Mouse (Mus musculus) liver, postnatal 0 days (tissue): ENCODE measurements around the gene Gpr108. TPM values are rescaled to one million over a fixed set of nuclear protein-coding genes. Genes with fewer than 3 reads are reported as not detected.

ENCODE experiments used
- ATAC-seq: fragments of 200-750 bp; cut with Nextera tagmentation; 2 replicates; pipeline ENCODE4 v1.8.0; 2017; ENCODE audit warnings: mild to moderate bottlenecking, moderate library complexity
- DNase-seq: peaks from one replicate; pipeline ENCODE4 v3.0.0-alpha.2; 2016
- H3K27ac ChIP-seq: fragments of 300-500 bp; sonication (generic); 2 replicates; pipeline ENCODE4 v1.5.1; 2014; ENCODE audit warnings: antibody characterized with exemption, moderate library complexity, mild to moderate bottlenecking, low read depth
- H3K27me3 ChIP-seq: fragments of 300-500 bp; sonication (generic); 2 replicates; pipeline ENCODE4 v1.6.1; 2014; ENCODE audit warnings: low read length, control low read depth, mixed read lengths; ENCODE audit not compliant: insufficient read depth
- H3K36me3 ChIP-seq: fragments of 300-500 bp; sonication (generic); replicated peaks from 2 replicates; pipeline ENCODE4 v1.6.1; 2014; ENCODE audit warnings: mild to moderate bottlenecking, control low read depth, low read length, moderate library complexity, mixed read lengths; ENCODE audit not compliant: insufficient read depth
- H3K4me1 ChIP-seq: fragments of 300-500 bp; sonication (generic); 2 replicates; pipeline ENCODE4 v1.6.1; 2014; ENCODE audit warnings: antibody characterized with exemption, mild to moderate bottlenecking, control low read depth; ENCODE audit not compliant: insufficient read depth
- H3K4me2 ChIP-seq: fragments of 300-500 bp; sonication (generic); 2 replicates; pipeline ENCODE4 v1.6.1; 2014; ENCODE audit warnings: low read depth, mild to moderate bottlenecking, low read length, moderate library complexity, mixed read lengths
- H3K4me3 ChIP-seq: fragments of 300-500 bp; sonication (generic); 2 replicates; pipeline ENCODE4 v1.5.1; 2014; ENCODE audit warnings: low read depth, low read length
- H3K9ac ChIP-seq: fragments of 300-500 bp; sonication (generic); replicated peaks from 2 replicates; pipeline ENCODE4 v1.6.1; 2014; ENCODE audit warnings: mild to moderate bottlenecking, moderate library complexity
- H3K9me3 ChIP-seq: fragments of 300-500 bp; sonication (generic); 2 replicates; pipeline ENCODE4 v1.6.1; 2016; ENCODE audit warnings: mild to moderate bottlenecking, control low read depth, low read length, mixed read lengths
- CTCF ChIP-seq: sonication (generic); IDR thresholded peaks from 2 replicates; pipeline ENCODE4 v1.5.1; 2016; ENCODE audit warnings: antibody characterized with exemption, low read depth
- EP300 ChIP-seq: IDR thresholded peaks from 2 replicates; pipeline ENCODE4 v1.6.1; 2016; ENCODE audit warnings: antibody characterized with exemption, low read depth, mild to moderate bottlenecking
- WGBS: fragments of 180-500 bp; shearing (Covaris S2); extraction: QIAGEN DNeasy Blood & Tissue Kit; methylation state at CpG from one replicate; pipeline ENCODE4 v1.1.7; 2014; ENCODE audit not compliant: insufficient replicate concordance; 5-methylcytosine and 5-hydroxymethylcytosine counted together
- microRNA-seq: library from miRNA; unstranded; fragments of <30 nt; microRNA quantifications from one replicate; pipeline ENCODE4, GENCODE M21; 2016
- polyA plus RNA-seq: library from polyadenylated mRNA; unstranded; fragments of >200 nt; fragmentation: Nextera tagmentation; extraction: Ambion mirVana; gene quantifications from 2 replicates; pipeline ENCODE4 v1.2.1, GENCODE M21; 2015

The Gpr108 gene
- polyA plus RNA-seq, 1 experiment from 2014 or later = 9.2 TPM

GRCm38 (mm10) chr17:57195326-57196010 is 52.8 kb downstream of the Gpr108 start:
- no peak overlapping the region for H3K4me2 ChIP-seq
- H3K27ac ChIP-seq = peak overlapping the region; percentile 45; the same call in 1 of the 2 replicates
- 48% methylated on average over 8 of the region's 8 CpGs for WGBS
- H3K9me3 ChIP-seq = no peaks in the 10 kb centered on the region
- H3K36me3 ChIP-seq = no peaks in the 10 kb centered on the region
- H3K27me3 ChIP-seq = no peaks in the 10 kb centered on the region
- peaks cover 14% of the 10 kb centered on the region for H3K4me1 ChIP-seq
- no peak overlapping the region for H3K9ac ChIP-seq
- no peak for DNase-seq
- no peak overlapping the region for H3K4me3 ChIP-seq
- ATAC-seq = peak; percentile 71
- TF ChIP-seq EP300 (peak; percentile 49; the same call in 1 of the 2 replicates), CTCF (no peak)

- peaks cover 14% of the 10 kb centered on the region for H3K4me1 ChIP-seq
- 48% methylated on average over 3 of the region's 3 CpGs for WGBS
- H3K27me3 ChIP-seq = no peaks in the 10 kb centered on the region
- DNase-seq (no peak), ATAC-seq (peak; percentile 7)
- TF ChIP-seq CTCF (no peak), EP300 (no peak)
- H3K4me2 ChIP-seq = no peak overlapping the region
- H3K9me3 ChIP-seq = no peaks in the 10 kb centered on the region
- peak overlapping the region; percentile 9; the same call in 1 of the 2 replicates for H3K27ac ChIP-seq
- no peak overlapping the region for H3K4me3 ChIP-seq
- H3K9ac ChIP-seq = no peak overlapping the region
- H3K36me3 ChIP-seq = no peaks in the 10 kb centered on the region
Observed at GRCm38 (mm10) chr17:57194771-57195170, 53.5 kb downstream of the Gpr108 start.

GRCm38 (mm10) chr17:57194041-57194507 is 54.2 kb downstream of the Gpr108 start, which contains the start of gene Tnfsf14:
TSS of gene Tnfsf14 (minus strand) at chr17:57194177.
- peak; percentile 33; the same call in 1 of the 2 replicates for ATAC-seq
- TF ChIP-seq EP300 (no peak), CTCF (no peak)

GRCm38 (mm10) chr17:57188510-57189192 is 59.6 kb downstream of the Gpr108 start:
- peaks cover 2% of the 10 kb centered on the region; the same call in 1 of the 2 replicates for H3K4me1 ChIP-seq
- DNase-seq (no peak), ATAC-seq (no peak)

More at GRCm38 (mm10) chr17:57194041-57194507, 54.2 kb downstream of the Gpr108 start, which contains the start of gene Tnfsf14:
- Histone ChIP-seq H3K9ac (no peak within 1 kb of the TSS; the same call in 1 of the 2 replicates), H3K27ac (peak within 1 kb of the TSS; percentile 41; the same call in 1 of the 2 replicates), H3K36me3 (no peaks in the 10 kb centered on the region), H3K4me1 (peaks cover 14% of the 10 kb centered on the region), H3K4me3 (peak within 1 kb of the TSS; percentile 24), H3K27me3 (no peaks in the 10 kb centered on the region), H3K4me2 (peak within 1 kb of the TSS; percentile 39), H3K9me3 (no peaks in the 10 kb centered on the region)
- 25% methylated on average over 11 of the region's 11 CpGs for WGBS
- DNase-seq = peak; percentile 68

GRCm38 (mm10) chr17:57185641-57186040 is 62.6 kb downstream of the Gpr108 start:
- H3K4me1 ChIP-seq = peaks cover 2% of the 10 kb centered on the region; the same call in 1 of the 2 replicates
- no peaks in the 10 kb centered on the region for H3K27me3 ChIP-seq
- H3K27ac ChIP-seq = no peak overlapping the region
- H3K9ac ChIP-seq = no peak overlapping the region
- no peaks in the 10 kb centered on the region for H3K9me3 ChIP-seq
- H3K4me2 ChIP-seq = no peak overlapping the region
- no peak for DNase-seq
- no peak for ATAC-seq
- TF ChIP-seq EP300 (no peak), CTCF (no peak)
- no peak overlapping the region for H3K4me3 ChIP-seq
- 22% methylated on average over 2 of the region's 2 CpGs for WGBS
- no peaks in the 10 kb centered on the region for H3K36me3 ChIP-seq

More at GRCm38 (mm10) chr17:57188510-57189192, 59.6 kb downstream of the Gpr108 start:
- no peaks in the 10 kb centered on the region for H3K36me3 ChIP-seq
- H3K4me3 ChIP-seq = no peak overlapping the region
- TF ChIP-seq EP300 = no peak
- TF ChIP-seq CTCF = no peak
- H3K9me3 ChIP-seq = no peaks in the 10 kb centered on the region
- no peaks in the 10 kb centered on the region for H3K27me3 ChIP-seq
- peak overlapping the region; percentile 38; the same call in 1 of the 2 replicates for H3K4me2 ChIP-seq
- H3K27ac ChIP-seq = no peak overlapping the region
- WGBS = 44% methylated on average over 12 of the region's 12 CpGs
- H3K9ac ChIP-seq = no peak overlapping the region

Small RNA genes lying within 50 kb of the gene (microRNA-seq; reads per million reads assigned to microRNA genes)
- gene Mir6978 = 2.8 reads per million

Other genes starting within 250 kb of the Gpr108 start
- not detected in 2 replicates for gene Pspn, start 248.4 kb downstream of the Gpr108 start, polyA plus RNA-seq
- 26.7 and 31.3 TPM in 2 replicates for gene Gtf2f1, start 237.2 kb downstream of the Gpr108 start, polyA plus RNA-seq
- gene Gm17949, start 237.0 kb downstream of the Gpr108 start, polyA plus RNA-seq = 0.09 and 0.18 TPM in 2 replicates
- 14.6 and 16.6 TPM in 2 replicates for gene Khsrp, start 216.9 kb downstream of the Gpr108 start, polyA plus RNA-seq
- not detected in 2 replicates for gene Slc25a41, start 206.8 kb downstream of the Gpr108 start, polyA plus RNA-seq
- gene Crb3, start 189.3 kb downstream of the Gpr108 start, polyA plus RNA-seq = 33.0 and 39.9 TPM in 2 replicates
- gene Slc25a23, start 188.6 kb downstream of the Gpr108 start, polyA plus RNA-seq = 12.7 and 12.8 TPM in 2 replicates
- gene Dennd1c, start 169.9 kb downstream of the Gpr108 start, polyA plus RNA-seq = 3.5 and 4.9 TPM in 2 replicates
- 0.23 and 0.30 TPM in 2 replicates for gene Tubb4a, start 160.7 kb downstream of the Gpr108 start, polyA plus RNA-seq
- gene Tnfsf9, start 143.1 kb downstream of the Gpr108 start, polyA plus RNA-seq = 0.21 and 0.56 TPM in 2 replicates
- not detected in 2 replicates for gene Cd70, start 98.7 kb downstream of the Gpr108 start, polyA plus RNA-seq
- gene Tnfsf14, start 54.3 kb downstream of the Gpr108 start, polyA plus RNA-seq = 1.7 and 1.9 TPM in 2 replicates
- gene C3, start 20.3 kb downstream of the Gpr108 start, polyA plus RNA-seq = 1,136 and 1,364 TPM in 2 replicates
- 9.3 TPM in 2 replicates for gene Trip10, start 1.0 kb upstream of the Gpr108 start, polyA plus RNA-seq
- 13.1 and 14.1 TPM in 2 replicates for gene Vav1, start 30.7 kb upstream of the Gpr108 start, polyA plus RNA-seq
- 16.2 and 16.4 TPM in 2 replicates for gene Adgre1, start 110.2 kb upstream of the Gpr108 start, polyA plus RNA-seq